ENCODE assay signal across 9 mouse cellular contexts in the genomic region with DNA sequence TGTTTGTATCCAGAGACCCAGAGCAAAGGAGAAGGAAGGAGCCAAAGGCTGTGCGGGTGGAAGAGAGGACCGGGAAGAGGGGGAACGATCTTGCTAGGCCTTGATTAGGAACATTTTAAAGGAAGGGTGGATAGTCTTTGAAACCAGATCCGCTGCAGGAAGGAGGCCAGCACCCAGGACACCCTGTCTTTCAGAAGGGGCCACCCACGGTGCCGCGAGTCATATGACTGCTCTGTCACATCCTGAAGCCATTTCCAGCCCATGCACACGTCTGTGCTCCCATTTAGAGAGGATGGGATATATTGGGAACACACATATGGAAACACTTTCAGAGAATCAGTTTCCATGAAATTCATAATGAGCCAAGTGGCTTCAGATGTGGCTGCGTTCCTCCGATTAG.
DNase-seq lines count a peak whose midpoint lies in the region; ATAC-seq and TF ChIP-seq lines count a peak whose summit lies in the region.
"Had no signal": no experiment of that assay in that cellular context is flagged by ENCODE, and none has a peak within 500 bp of the region (broad histone marks: within the 10 kb centered on the region; RNA-seq: fewer than 3 reads in every experiment).

No protein-coding gene starts in this region.

- peaks cover 15% of the 10 kb centered on the region for H3K4me1 ChIP-seq in hindbrain, embryonic 14.5 days (replicated peaks; ENCODE audit: control insufficient read depth, insufficient read depth, low read length)
- no peaks in the 10 kb centered on the region for H3K4me1 ChIP-seq in liver, embryonic 11.5 days (replicated peaks; ENCODE audit: control insufficient read depth, insufficient read depth, low read length)
- H3K4me1 ChIP-seq: liver, embryonic 15.5 days had no signal

- no peak for ATAC-seq in hindbrain, embryonic 14.5 days (ENCODE audit: low FRiP score)
- ATAC-seq in liver, embryonic 11.5 days (replicated peaks; ENCODE audit: low FRiP score) = no peak

- H3K4me3 ChIP-seq in hindbrain, embryonic 14.5 days (replicated peaks; ENCODE audit: low read length) = no peak overlapping the region
- H3K4me3 ChIP-seq in left cerebral cortex, adult 2 months = peak overlapping the region; percentile 32; the same call in 1 of the 2 replicates
- H3K4me3 ChIP-seq in liver, embryonic 11.5 days (ENCODE audit: low read depth, low read length) = no peak overlapping the region
- H3K4me3 ChIP-seq: liver, embryonic 15.5 days had no signal

- H3K27ac ChIP-seq in hindbrain, embryonic 14.5 days = 0 out of 2 replicates have a peak overlapping the region, but pooled peaks have one; percentile 11
- H3K27ac ChIP-seq in left cerebral cortex, adult 2 months = peak overlapping the region; percentile 91
- no peak overlapping the region for H3K27ac ChIP-seq in liver, embryonic 11.5 days (ENCODE audit: low read depth, low read length)
- H3K27ac ChIP-seq: liver, embryonic 15.5 days had no signal

- H3K4me2 ChIP-seq in hindbrain, embryonic 14.5 days (replicated peaks) = no peak overlapping the region
- H3K4me2 ChIP-seq in liver, embryonic 11.5 days = no peak overlapping the region
- H3K4me2 ChIP-seq: liver, embryonic 15.5 days had no signal

- no peaks in the 10 kb centered on the region for H3K9me3 ChIP-seq in hindbrain, embryonic 14.5 days (ENCODE audit: control insufficient read depth, low read length)
- no peaks in the 10 kb centered on the region for H3K9me3 ChIP-seq in liver, embryonic 11.5 days (ENCODE audit: control insufficient read depth, low read length)
- H3K9me3 ChIP-seq: liver, embryonic 15.5 days had no signal

- H3K27me3 ChIP-seq in hindbrain, embryonic 14.5 days (ENCODE audit: control insufficient read depth, insufficient read depth, low read length) = no peaks in the 10 kb centered on the region
- H3K27me3 ChIP-seq in liver, embryonic 11.5 days (replicated peaks; ENCODE audit: control insufficient read depth, insufficient read depth, low read length) = no peaks in the 10 kb centered on the region

- no peak for TF ChIP-seq CTCF in left cerebral cortex, adult 2 months (IDR thresholded peaks at IDR 0.05)

- 68% methylated on average over 10 of the region's 10 CpGs for WGBS in hindbrain, embryonic 14.5 days
- WGBS in liver, embryonic 11.5 days = 56% methylated on average over 10 of the region's 10 CpGs

- peak; percentile 71 for DNase-seq in NIH3T3 (ENCODE audit: low read depth)
- peak; percentile 49 for DNase-seq in cerebellum, adult 9-11 months
- DNase-seq in frontal cortex, postnatal 36 days (ENCODE audit: low spot score in 2 of 2) = peak; percentile 82 to 88
- DNase-seq in hindbrain, embryonic 14.5 days (ENCODE audit: low spot score) = no peak
- peak; percentile 36 to 74 for DNase-seq in left cerebral cortex, adult 2 months (ENCODE audit: extremely low spot score in 1 of 2, low spot score in 2 of 2)
- peak; percentile 77 to 88 for DNase-seq in right cerebral cortex, postnatal 10 days (ENCODE audit: low spot score in 2 of 2)
- no peak for DNase-seq in liver, embryonic 11.5 days (ENCODE audit: low spot score)
- DNase-seq in ovary, postnatal 10 days (ENCODE audit: low spot score) = no peak

- intact Hi-C loops in left cerebral cortex, adult 2 months (cut with DNase I) = loop anchor here (10.0 kb wide), 1 partner anchor 787 kb away; no protein-coding TSS in a partner anchor

- H3K9ac ChIP-seq in hindbrain, embryonic 14.5 days = no peak overlapping the region
- H3K9ac ChIP-seq in liver, embryonic 11.5 days (ENCODE audit: low read depth, low read length) = no peak overlapping the region
- H3K9ac ChIP-seq: liver, embryonic 15.5 days had no signal

- H3K36me3 ChIP-seq in hindbrain, embryonic 14.5 days (replicated peaks; ENCODE audit: control insufficient read depth, insufficient read depth) = no peaks in the 10 kb centered on the region
- no peaks in the 10 kb centered on the region for H3K36me3 ChIP-seq in liver, embryonic 11.5 days (ENCODE audit: control insufficient read depth, insufficient read depth, low read length)
- H3K36me3 ChIP-seq: liver, embryonic 15.5 days had no signal

Comparison
In these comparisons a context has a peak if more than half of its experiments do, and no peak if none do; other contexts are left out.
1. DNase-seq: peak in NIH3T3 (single experiment), cerebellum, adult 9-11 months (single experiment), frontal cortex, postnatal 36 days (2 of 2), left cerebral cortex, adult 2 months (2 of 2) and right cerebral cortex, postnatal 10 days (2 of 2); none in hindbrain, embryonic 14.5 days (single experiment), liver, embryonic 11.5 days (single experiment) and ovary, postnatal 10 days (single experiment).